In the genomic region with DNA sequence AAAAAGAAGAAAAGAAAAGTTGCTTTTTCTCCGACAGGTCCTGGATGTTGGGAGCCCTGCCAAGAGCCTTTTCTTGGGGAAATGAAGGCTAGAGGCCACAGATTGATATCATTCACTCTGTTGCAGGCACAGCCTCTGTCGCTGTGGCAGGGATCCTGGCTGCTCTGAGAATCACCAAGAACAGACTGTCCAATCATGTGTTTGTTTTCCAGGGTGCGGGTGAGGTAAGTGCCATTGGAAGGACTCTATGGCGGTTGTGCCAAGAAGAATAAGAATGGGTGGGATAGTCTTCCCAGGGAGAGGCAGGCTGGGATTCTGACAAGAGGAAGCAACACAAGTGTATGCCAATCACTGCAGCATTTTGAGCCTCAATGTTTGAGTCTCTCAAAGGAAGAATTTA, we compare ENCODE assay signal across 24 mouse cellular contexts. TPM values are rescaled to one million over a fixed set of nuclear protein-coding genes. Genes with fewer than 3 reads are reported as not detected.
"Had no signal": no experiment of that assay in that cellular context is flagged by ENCODE, and none has a peak within 500 bp of the region (broad histone marks: within the 10 kb centered on the region; RNA-seq: fewer than 3 reads in every experiment).

No protein-coding gene starts in this region.

- DNase-seq: kidney, adult 18-20 months; kidney, adult 9 months; kidney, postnatal 25 days; layer of hippocampus, adult 9-11 months; liver; lung, embryonic 14.5 days; right cerebral cortex, adult 18-20 months; right cerebral cortex, postnatal 14 days; spleen, adult 18-20 months; thymus, postnatal 25 days had no signal

- H3K4me1 ChIP-seq: limb, embryonic 10.5 days; limb, embryonic 13.5 days; liver, embryonic 12.5 days; liver, embryonic 15.5 days; midbrain, embryonic 12.5 days; midbrain, embryonic 15.5 days; neural tube, embryonic 12.5 days; neural tube, embryonic 15.5 days; stomach, embryonic 15.5 days had no signal

- H3K36me3 ChIP-seq: limb, embryonic 10.5 days; limb, embryonic 13.5 days; liver, embryonic 12.5 days; liver, embryonic 15.5 days; midbrain, embryonic 12.5 days; midbrain, embryonic 15.5 days; neural tube, embryonic 12.5 days; neural tube, embryonic 15.5 days; stomach, embryonic 15.5 days had no signal

- H3K4me2 ChIP-seq: limb, embryonic 13.5 days; liver, embryonic 12.5 days; liver, embryonic 15.5 days; lung, embryonic 14.5 days; midbrain, embryonic 12.5 days; midbrain, embryonic 15.5 days; neural tube, embryonic 12.5 days; neural tube, embryonic 15.5 days; stomach, embryonic 15.5 days had no signal

- ATAC-seq: intestine, embryonic 16.5 days; liver, embryonic 12.5 days; midbrain, embryonic 15.5 days had no signal

- H3K9ac ChIP-seq: limb, embryonic 13.5 days; liver, embryonic 12.5 days; liver, embryonic 15.5 days; lung, embryonic 14.5 days; midbrain, embryonic 12.5 days; midbrain, embryonic 15.5 days; neural tube, embryonic 12.5 days; neural tube, embryonic 15.5 days; stomach, embryonic 15.5 days had no signal

- H3K4me3 ChIP-seq: layer of hippocampus, adult 2 months; limb, embryonic 10.5 days; limb, embryonic 13.5 days; liver, embryonic 12.5 days; liver, embryonic 15.5 days; midbrain, embryonic 12.5 days; midbrain, embryonic 15.5 days; neural tube, embryonic 12.5 days; neural tube, embryonic 15.5 days; stomach, embryonic 15.5 days had no signal

- H3K9me3 ChIP-seq: limb, embryonic 10.5 days; limb, embryonic 13.5 days; liver, embryonic 12.5 days; liver, embryonic 15.5 days; midbrain, embryonic 12.5 days; midbrain, embryonic 15.5 days; neural tube, embryonic 12.5 days; neural tube, embryonic 15.5 days; stomach, embryonic 15.5 days had no signal

- H3K27me3 ChIP-seq: liver, embryonic 12.5 days; liver, embryonic 15.5 days; midbrain, embryonic 12.5 days; midbrain, embryonic 15.5 days; neural tube, embryonic 12.5 days; neural tube, embryonic 15.5 days; stomach, embryonic 15.5 days had no signal

- H3K27ac ChIP-seq: kidney, postnatal 0 days; layer of hippocampus, adult 2 months; limb, embryonic 10.5 days; limb, embryonic 13.5 days; liver, embryonic 12.5 days; liver, embryonic 15.5 days; macrophage; midbrain, embryonic 12.5 days; midbrain, embryonic 15.5 days; neural tube, embryonic 12.5 days; neural tube, embryonic 15.5 days; stomach, embryonic 15.5 days had no signal

RNA-seq across cellular contexts. Expression of gene Ccdc81, which starts 57.8 kb away (rescaled TPM):
- polyA plus RNA-seq: intestine, embryonic 16.5 days; large intestine, adult 2 months; limb, embryonic 10.5 days; liver, embryonic 12.5 days; liver, embryonic 15.5 days; lung, embryonic 14.5 days; macrophage; stomach, embryonic 15.5 days had no signal
